Mouse (Mus musculus) embryonic stem cell, embryonic (primary cell): ENCODE measurements around the gene Wnt9a.

Source experiments
- CTCF ChIA-PET, 4 experiments: fragments of 300-600 bp in 2 of 4; fragments of 350-600 bp in 2 of 4; sonication (Branson Sonifier 250); formaldehyde crosslinking; loops; one replicate each; lab custom pipeline; 2022; ENCODE audit warnings: inconsistent platforms in 2 of 4; lab: Charles Lee
- POLR2A ChIA-PET, 4 experiments: fragments of 300-600 bp in 2 of 4; fragments of 350-600 bp in 2 of 4; sonication (Branson Sonifier 250); formaldehyde crosslinking; loops; one replicate each; lab custom pipeline; 2022; ENCODE audit warnings: antibody characterized with exemption in 4 of 4, inconsistent platforms in 1 of 4; lab: Charles Lee

The Wnt9a gene

DNA sequence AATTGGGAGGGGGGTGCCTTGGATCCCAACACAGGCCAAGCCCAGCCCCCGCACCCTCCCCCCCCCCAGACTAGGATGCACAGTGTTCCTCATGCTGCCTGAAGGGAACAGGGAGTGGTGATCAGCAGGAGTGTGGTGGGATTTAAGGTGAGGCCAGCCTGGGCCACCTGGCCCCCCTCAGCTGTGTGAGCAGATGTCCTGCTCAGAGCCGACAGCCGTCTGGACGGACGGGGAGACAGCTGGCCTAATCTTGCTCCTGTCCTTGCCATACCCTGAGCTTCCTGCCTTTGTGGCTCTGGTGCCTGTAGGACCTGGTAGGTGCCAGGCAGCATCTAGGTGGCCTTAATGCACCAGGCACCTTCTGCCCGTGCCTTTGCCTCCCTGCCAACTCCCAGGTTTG, 5.3 kb downstream of the Wnt9a start:
- CTCF ChIA-PET: interaction anchor here in 2 of 4 experiments (0.6 to 1.9 kb wide), 5 partner anchors 12 to 206 kb away, joined by 3 to 6 read pairs (median 4); no protein-coding TSS in a partner anchor
- POLR2A ChIA-PET: interaction anchor here in 2 of 4 experiments (0.6 to 1.2 kb wide), 2 partner anchors 9 to 164 kb away, joined by 4 read pairs; no protein-coding TSS in a partner anchor

DNA sequence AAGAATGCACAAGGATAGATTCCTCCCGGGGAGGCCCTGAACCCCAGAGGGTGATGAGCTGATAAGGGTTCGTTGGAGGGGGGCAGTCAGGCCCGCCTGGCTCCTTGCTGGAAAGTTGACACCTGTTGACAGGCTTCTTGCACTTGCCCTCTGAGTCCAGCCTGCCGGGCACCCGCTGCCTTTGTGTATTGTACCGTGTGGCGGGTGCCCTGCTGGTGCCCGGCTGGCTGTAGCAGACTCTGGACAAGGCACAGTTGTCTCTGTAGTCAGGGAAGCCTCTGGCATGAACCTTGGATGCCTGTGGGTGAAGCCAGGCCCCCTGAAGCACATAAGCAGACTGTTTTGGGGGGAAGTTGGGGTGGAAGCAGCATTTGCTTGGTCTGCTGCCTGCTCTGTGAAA, 5.8 kb downstream of the Wnt9a start:
- ChIA-PET POLR2A (interaction anchor here in 2 of 4 experiments (0.6 to 0.9 kb wide), 4 partner anchors 10 to 250 kb away, joined by 3 to 4 read pairs (median 4); no protein-coding TSS in a partner anchor), CTCF (interaction anchor here in 2 of 4 experiments (0.6 to 1.6 kb wide), 5 partner anchors 54 to 171 kb away, joined by 3 to 6 read pairs (median 4); no protein-coding TSS in a partner anchor)

DNA sequence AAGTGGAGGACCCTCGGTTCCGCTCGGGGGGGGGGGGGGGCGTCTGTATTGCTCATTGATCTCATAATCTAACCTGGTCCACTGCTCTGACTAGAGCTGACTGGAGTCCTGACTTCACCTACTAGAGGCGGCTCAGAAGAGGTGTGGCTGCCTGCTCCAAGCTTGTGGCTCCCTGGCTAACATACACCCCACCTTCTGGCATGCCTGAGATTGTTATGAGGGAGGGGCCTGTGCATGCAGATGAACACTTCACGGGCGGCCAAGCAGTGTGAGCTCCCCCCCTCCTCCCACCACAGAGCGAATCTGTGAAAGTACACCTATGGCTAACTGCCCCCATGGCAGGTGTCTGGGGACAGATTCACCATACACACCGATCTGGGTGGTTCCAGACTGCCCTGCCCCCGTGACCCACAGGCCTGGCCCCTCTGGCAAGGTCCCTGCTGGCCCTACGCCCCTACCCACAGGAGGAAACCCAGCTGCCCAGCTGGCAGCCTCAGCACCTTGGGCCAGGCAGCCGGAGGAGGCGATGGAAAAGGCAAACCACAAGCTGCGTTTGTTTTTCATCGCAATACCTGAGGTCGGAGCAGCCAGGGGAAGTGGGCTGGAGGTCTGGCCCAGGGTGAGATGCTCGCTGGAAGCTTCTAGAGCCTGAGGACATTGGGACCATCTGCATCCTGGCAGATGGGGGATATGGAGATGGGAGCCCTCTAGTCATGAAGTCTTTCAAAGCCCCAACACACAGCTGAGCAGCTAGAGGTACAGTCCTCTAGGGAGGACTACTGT, 6.5 kb downstream of the Wnt9a start:
- CTCF ChIA-PET: interaction anchor here (0.6 to 1.6 kb wide), 11 partner anchors 18 to 1699 kb away, joined by 3 to 11 read pairs (median 4); no protein-coding TSS in a partner anchor
- POLR2A ChIA-PET: interaction anchor here in 3 of 4 experiments (0.5 to 1.4 kb wide), 6 partner anchors 11 to 377 kb away, joined by 3 to 4 read pairs (median 4); no protein-coding TSS in a partner anchor

DNA sequence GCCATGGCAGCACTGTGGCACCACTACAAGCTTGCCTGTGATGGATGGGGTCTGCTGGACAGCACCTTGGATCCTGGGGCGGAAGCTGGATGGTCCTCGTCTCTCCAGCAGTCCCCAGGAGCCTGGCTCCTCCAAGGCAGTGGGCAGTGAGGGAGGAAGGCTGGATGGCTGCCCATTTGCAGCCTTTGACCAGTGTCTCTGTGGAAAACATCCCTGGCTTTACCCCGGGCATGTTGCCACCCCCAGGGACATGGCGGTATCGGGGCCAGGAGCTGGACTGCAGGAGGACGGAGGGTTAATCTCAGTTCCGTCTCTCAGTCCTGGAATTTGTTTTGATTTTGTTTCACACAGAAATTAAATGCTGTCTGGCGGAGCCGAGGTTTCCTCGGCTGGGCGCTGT, 7.2 kb downstream of the Wnt9a start:
- CTCF ChIA-PET: interaction anchor here (0.8 to 1.5 kb wide), 11 partner anchors 17 to 169 kb away, joined by 3 to 4 read pairs (median 3); partner anchors contain the start of gene Prss38 (in 1 of the 4)
- POLR2A ChIA-PET: interaction anchor here in 1 of 4 experiments (1.4 kb wide), 1 partner anchor 169 kb away, joined by 4 read pairs; no protein-coding TSS in a partner anchor

DNA sequence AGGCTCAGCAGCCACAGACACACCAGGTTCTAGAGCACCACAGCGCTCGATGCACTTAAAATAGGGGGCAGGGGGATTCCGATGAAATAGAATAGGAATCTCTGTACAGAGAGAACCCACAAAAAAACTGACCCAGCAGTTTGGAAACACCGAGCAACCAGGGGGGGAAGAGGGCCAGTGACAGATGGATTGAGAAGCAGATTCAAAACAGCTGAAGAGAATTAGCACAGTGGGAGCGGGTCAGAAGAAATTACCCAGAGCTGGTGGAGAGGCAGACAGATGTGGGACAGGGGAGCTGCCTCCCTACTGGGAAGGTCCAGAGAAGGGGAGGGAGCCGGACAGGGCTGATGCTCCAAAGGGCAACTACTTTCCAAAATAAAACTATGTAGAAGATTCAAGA, 9.8 kb downstream of the Wnt9a start:
- CTCF ChIA-PET: no interaction called here
- POLR2A ChIA-PET: no interaction called here

DNA sequence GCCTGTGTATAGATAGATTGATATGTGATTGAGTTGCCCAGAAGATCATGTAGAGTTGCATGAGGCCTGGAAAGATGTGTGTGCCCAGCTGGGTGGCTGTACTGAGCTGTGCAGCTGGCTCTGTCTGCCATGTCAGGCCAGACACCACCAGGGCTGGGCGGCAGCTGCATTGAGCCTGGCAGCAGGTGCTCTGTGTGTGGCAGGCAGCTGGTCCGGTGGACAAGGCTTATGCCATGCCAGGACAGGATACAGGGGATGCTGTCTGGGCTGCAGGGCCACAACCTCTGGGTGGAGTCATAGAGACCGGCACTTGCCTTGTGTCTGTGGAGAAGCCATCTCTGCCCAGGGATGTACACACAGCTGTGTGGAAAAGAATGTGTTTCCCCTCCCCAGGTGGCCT, 16.3 kb downstream of the Wnt9a start:
- CTCF ChIA-PET: interaction anchor here in 1 of 4 experiments (0.5 kb wide), 1 partner anchor 195 kb away, joined by 7 read pairs; no protein-coding TSS in a partner anchor
- POLR2A ChIA-PET: interaction anchor here in 1 of 4 experiments (0.5 kb wide), 1 partner anchor 123 kb away, joined by 7 read pairs; no protein-coding TSS in a partner anchor

DNA sequence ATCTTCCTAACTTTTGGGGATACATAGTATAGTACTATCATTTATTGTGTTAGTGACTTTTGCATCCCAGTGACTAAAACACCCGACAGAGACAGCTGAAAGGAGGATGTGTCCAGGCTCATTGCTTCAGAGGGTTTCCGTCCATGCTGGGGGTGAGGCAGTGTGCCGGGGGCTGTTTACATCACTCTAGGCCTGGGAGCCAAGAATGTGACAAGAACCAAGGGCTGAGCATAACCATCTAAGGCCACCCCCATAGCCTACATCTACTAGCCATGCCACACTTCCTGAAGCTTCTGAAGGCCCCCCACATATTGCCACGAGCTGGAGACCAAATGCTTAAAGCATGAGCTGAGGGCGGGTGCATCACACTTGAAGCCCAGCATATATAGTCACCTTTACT, 18.0 kb downstream of the Wnt9a start:
- ChIA-PET CTCF (interaction anchor here in 2 of 4 experiments (0.8 to 1.0 kb wide), 2 partner anchors 22 to 200 kb away, joined by 3 read pairs; no protein-coding TSS in a partner anchor), POLR2A (interaction anchor here in 1 of 4 experiments (1.0 to 1.3 kb wide), 2 partner anchors 16 to 134 kb away, joined by 3 read pairs; no protein-coding TSS in a partner anchor)

DNA sequence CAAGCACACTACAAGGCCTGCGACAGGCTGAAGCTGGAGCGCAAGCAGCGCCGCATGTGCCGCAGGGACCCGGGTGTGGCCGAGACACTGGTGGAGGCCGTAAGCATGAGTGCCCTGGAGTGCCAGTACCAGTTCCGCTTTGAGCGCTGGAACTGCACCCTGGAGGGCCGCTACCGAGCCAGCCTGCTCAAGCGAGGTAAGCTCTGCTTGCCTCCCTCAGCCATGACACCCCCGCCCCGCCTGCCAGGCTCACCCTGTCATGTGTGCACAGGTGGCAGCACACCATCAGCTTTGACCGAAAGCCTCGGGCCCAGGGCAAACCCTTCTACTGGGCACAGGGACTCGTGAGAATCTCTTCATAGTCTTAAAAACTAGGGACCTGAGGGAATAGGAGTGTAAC, 20.9 kb downstream of the Wnt9a start:
- POLR2A ChIA-PET: interaction anchor here in 2 of 4 experiments (0.5 to 1.3 kb wide), 3 partner anchors 15 to 41 kb away, joined by 3 to 4 read pairs (median 3); no protein-coding TSS in a partner anchor

DNA sequence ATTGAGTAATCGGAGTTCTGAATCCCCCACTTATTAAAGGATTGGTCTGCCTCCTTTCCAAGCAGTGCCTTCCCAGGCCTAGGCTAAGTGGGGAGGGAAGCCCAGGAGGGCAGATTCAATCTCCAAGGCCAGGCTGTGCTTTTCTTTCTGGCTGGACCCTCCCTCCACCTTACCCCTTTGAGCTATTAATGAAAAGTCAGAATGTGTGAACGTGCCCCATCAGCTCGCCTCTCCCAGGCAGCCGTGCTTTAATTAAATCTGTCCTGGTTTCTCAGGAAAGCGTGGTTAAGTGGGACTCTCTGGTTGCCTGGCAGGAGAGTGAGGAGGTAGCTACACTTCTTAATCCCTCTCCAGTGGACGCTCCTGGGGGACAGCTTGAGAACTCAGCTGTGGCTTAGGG, 22.9 kb downstream of the Wnt9a start:
- ChIA-PET CTCF (interaction anchor here (0.7 to 1.3 kb wide), 8 partner anchors 13 to 196 kb away, joined by 3 to 6 read pairs (median 4); no protein-coding TSS in a partner anchor), POLR2A (interaction anchor here in 2 of 4 experiments (0.7 to 1.4 kb wide), 3 partner anchors 21 to 114 kb away, joined by 3 to 4 read pairs (median 3); no protein-coding TSS in a partner anchor)

More for the DNA sequence above, 20.9 kb downstream of the Wnt9a start:
- CTCF ChIA-PET: interaction anchor here in 3 of 4 experiments (0.5 to 0.7 kb wide), 3 partner anchors 27 to 156 kb away, joined by 3 read pairs; no protein-coding TSS in a partner anchor

DNA sequence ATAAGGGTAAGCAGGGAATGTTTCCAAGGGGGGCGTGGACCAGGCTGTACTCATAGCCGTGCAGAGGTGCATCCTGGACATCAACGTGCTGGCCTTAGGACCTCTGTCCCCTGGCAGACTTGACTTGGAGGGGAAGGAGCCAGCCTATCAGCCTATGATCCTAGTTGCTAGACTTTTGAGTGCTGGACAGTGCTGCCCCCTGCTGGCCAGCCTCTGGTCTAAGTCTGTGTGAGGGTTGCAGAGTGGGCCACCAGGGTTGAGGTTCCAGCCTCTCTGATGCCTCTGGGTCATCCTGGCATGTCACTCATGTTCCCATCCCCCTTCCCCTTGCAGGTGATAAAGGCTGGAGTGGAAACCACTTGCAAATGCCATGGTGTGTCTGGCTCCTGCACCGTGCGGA, 23.8 kb downstream of the Wnt9a start:
- ChIA-PET CTCF (interaction anchor here (0.6 to 1.6 kb wide), 14 partner anchors 10 to 252 kb away, joined by 3 to 13 read pairs (median 4); partner anchors contain the start of genes Wnt9a (in 1 of the 4) and Zfp867 (in 1 of the 4)), POLR2A (interaction anchor here in 1 of 4 experiments (0.7 kb wide), 1 partner anchor 45 kb away, joined by 3 read pairs; the partner anchor contains the start of gene Prss38)

DNA sequence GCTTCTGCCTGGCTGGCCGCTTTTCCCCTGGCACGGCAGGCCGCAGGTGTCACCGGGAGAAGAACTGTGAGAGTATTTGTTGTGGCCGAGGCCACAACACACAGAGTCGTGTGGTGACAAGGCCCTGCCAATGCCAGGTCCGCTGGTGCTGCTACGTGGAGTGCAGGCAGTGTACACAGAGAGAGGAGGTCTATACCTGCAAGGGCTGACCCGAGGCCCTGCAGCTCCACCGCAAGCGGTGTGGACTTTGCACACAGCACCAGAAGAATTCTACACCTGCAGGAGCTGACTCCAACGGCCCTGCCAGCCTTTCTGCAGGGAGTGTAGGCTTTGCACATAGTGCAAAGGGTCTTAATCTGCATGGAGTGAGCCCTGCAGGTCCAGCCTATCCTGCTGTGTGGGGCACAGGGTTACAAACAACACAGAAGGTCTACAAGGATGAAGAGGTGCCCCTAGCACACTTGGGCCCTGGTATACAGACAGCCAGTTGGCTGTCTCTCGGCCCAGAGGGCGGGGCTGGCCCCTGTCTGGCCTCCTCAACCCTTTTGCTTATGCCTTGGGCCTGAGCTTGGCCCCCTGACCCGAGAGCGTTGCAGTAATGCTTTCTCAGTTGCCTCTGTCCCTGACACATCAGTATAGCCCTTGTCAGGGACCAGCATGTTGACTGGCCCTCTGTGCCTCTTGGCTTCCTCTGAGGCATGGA, 24.6 kb downstream of the Wnt9a start:
- CTCF ChIA-PET: interaction anchor here (0.6 to 1.6 kb wide), 14 partner anchors 11 to 253 kb away, joined by 3 to 13 read pairs (median 4); partner anchors contain the start of genes Wnt9a (in 1 of the 4) and Zfp867 (in 1 of the 4)

DNA sequence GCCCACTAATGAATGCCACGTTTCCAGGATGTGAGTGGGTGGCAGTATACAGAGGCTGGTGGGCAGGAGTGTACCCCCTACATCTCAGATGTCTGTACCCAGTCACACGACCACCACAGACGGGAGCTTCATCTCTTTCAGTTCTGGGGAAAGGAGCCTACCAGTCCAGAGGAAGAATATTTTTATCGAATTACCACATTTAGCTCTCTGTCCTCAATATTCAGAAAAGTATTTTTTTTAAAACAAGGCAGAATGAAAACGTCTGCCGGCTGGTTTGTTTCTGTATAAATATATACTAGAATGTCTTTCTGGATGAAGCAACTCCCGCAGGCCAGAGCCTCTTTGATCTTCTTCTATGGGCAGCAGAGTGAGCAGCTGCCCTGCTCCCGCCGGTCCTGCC, 26.2 kb downstream of the Wnt9a start:
- CTCF ChIA-PET: interaction anchor here in 1 of 4 experiments (0.7 kb wide), 1 partner anchor 16 kb away, joined by 4 read pairs; no protein-coding TSS in a partner anchor
- POLR2A ChIA-PET: interaction anchor here in 1 of 4 experiments (0.6 kb wide), 1 partner anchor 25 kb away, joined by 3 read pairs; no protein-coding TSS in a partner anchor

More for the DNA sequence above, 24.6 kb downstream of the Wnt9a start:
- POLR2A ChIA-PET: interaction anchor here in 1 of 4 experiments (0.7 kb wide), 1 partner anchor 44 kb away, joined by 3 read pairs; the partner anchor contains the start of gene Prss38

DNA sequence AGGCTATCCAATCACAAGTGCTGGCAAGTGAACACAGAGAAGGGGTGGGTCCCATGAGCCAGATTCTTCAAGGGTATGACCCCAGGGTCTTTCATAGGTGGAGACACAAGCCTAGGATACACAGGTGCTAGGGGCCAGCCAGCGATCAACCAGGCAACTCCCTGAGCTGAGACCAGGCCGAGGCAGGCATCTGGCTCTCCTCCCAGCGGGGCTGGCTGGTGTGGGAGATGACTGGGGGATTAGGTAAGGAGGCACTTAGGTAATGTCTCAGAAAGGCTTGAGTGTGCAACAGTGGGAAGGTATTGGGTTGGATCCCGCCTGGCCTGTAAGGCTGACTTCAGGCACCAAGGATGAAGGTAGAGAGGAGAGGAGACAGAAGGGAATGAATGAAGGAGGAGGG, 28.4 kb downstream of the Wnt9a start:
- ChIA-PET CTCF (no interaction called here), POLR2A (no interaction called here)

DNA sequence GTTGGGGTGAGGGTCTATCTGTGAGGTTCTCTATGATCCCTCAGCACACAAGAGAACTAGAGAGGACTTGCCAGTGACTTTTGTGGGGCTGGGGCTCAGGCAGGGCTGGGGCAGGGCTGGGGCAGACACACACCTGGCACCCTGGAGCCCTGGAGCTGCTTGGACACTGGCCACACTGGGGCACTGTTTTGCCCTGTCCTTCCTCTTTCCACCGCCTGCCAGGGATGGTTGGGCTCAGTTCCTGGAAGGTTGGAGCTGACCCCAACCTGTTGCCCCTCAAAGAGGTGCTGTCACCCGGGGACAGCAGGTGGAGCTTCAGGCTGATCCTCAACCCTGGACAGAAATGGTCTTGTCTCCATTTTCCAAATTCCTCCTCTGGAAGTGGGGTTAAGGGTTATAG, 29.2 kb downstream of the Wnt9a start:
- ChIA-PET POLR2A (no interaction called here), CTCF (interaction anchor here in 3 of 4 experiments (0.6 to 0.7 kb wide), 3 partner anchors 33 to 147 kb away, joined by 3 to 5 read pairs (median 3); no protein-coding TSS in a partner anchor)

DNA sequence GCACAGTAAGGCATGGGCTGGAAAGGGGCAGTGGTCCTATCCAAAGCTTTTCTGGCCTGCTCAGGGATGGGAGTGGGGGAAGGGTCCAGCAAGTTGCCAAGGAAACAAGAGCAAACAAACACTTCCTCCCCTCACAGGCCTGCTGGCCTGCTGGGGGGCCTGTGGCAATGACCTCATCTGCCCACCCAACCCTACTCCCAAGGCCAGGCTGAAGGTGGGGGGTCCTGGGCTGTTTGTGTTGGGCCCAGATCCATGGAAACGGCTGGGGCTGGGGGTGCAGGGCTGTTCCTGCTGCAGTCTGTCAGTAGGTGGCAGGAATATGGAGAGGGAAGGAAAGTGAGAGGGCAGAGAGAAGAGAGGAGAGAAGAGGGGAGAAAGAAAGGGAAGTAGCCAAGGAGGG, 29.7 kb downstream of the Wnt9a start:
- POLR2A ChIA-PET: no interaction called here
- CTCF ChIA-PET: interaction anchor here in 3 of 4 experiments (0.6 to 0.7 kb wide), 3 partner anchors 33 to 147 kb away, joined by 3 to 5 read pairs (median 3); no protein-coding TSS in a partner anchor

DNA sequence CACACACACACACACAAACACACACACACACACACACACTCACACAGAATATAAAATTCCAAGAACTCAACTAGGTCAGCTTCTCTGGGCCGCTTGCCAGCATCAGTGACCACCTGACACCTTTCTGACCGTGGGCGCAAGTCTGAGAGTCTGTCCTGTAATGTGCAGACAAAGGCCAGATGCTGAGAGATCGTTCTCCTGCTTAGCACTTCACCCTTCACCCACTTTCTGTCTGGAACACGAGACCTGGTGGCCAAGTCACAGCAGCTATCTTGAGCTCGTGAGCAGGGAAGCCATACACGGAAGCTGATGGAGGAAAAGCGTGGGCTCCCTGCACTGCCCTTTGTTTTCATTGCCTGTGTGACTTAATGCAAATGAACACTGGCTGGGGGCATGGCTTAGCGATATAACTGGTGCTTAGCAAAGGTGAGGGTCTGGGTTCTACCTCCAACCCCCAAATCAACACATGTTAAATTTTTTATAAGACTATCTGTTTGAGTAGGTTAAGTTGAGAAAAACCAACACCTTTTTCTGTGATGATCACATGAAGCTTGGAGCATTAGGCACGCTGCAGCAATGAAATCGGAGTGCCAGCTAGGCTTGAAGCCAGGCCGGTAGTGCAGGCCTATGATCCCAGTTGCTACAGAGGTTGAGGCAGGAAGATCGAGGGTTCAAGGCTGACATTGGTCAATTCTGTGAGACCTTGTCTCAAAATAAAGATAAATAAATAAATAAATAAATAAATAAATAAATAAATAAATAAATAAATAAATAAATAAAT, 31.4 kb downstream of the Wnt9a start:
- ChIA-PET CTCF (interaction anchor here (0.6 to 1.2 kb wide), 5 partner anchors 17 to 145 kb away, joined by 3 to 4 read pairs (median 3); partner anchors contain the start of gene Wnt9a (in 1 of the 4)), POLR2A (interaction anchor here in 3 of 4 experiments (0.6 to 1.3 kb wide), 4 partner anchors 11 to 725 kb away, joined by 3 read pairs; no protein-coding TSS in a partner anchor)
